Mouse (Mus musculus): ENCODE results near the gene Vwa8.
"Not testable (repeated sequence)": the region's sequence is repeated elsewhere in the genome, so short reads cannot be mapped to it uniquely, and the experiment has no call there.

The Vwa8 gene

GRCm38 (mm10) chr14:78885915-78886534, 37.2 kb downstream of the Vwa8 start:
- no peak for DNase-seq

- DNase-seq = peak; percentile 93
These were observed 37.8 kb downstream of the Vwa8 start for GRCm38 (mm10) chr14:78886566-78887234.

DNA sequence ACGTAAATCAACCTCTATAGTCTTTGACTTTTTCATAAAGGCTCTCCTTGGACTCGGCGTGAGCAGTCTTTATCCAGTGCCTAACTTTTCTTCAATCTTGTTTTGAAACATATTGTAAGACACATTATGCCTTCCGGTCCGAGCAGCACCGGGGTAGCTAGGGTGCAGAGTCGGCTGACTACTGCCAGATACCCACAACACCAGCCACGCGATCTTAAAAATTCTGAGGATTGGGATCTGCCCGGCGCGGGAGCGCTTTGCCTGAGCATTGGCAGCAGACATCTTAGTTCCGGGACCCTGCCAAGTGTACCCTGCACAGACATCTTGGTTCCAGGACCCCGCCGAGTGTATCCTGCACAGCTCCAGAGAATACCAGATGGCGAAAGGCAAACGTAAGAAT, 38.6 kb downstream of the Vwa8 start:
- DNase-seq = not testable (repeated sequence)

- peak; percentile 78 for DNase-seq
These were observed 46.6 kb downstream of the Vwa8 start for GRCm38 (mm10) chr14:78895496-78895895.

DNA sequence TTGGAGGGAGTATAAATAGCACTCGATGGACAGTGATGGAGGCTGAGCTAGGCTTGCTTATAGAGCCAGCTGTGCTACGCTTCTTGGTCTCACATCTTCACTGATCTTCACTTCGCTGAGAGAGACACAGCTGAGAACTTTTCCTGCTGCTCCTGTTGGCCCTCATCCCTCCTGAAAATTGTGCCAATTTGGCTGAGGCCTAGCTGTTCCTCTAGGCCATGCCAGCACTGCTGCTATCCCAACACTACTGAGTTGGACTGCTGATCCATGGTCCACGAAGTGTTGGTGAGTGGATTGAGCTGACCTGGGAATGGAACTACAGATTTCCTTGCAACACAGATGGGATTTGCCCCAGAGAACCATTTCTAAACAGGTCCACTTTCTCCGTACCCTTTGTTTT, 47.4 kb downstream of the Vwa8 start:
- peak; percentile 96 for DNase-seq

DNA sequence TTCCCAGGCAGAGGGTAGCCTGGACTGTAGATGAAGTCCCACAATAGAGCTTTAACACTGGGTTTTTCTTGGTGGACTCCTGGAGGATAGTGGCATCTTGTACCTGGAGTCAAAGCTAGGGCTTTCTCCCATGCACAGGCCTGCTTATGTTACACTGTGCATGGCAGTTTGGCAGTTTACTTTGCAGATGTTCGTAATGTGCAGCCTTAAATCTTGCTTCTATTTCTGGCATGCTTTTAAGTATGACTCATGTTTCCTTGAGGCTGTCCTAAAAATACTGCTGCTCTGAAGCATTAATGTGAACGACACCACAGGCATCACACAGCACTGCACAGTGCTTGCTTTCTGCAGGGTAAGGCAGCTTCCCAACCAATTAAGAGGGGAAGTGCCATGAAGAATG, 51.9 kb downstream of the Vwa8 start:
- peak; percentile 88 for DNase-seq

GRCm38 (mm10) chr14:78908205-78908863, 59.5 kb downstream of the Vwa8 start:
- DNase-seq = no peak

GRCm38 (mm10) chr14:78912076-78912475, 63.2 kb downstream of the Vwa8 start:
- peak; percentile 40 for DNase-seq

DNA sequence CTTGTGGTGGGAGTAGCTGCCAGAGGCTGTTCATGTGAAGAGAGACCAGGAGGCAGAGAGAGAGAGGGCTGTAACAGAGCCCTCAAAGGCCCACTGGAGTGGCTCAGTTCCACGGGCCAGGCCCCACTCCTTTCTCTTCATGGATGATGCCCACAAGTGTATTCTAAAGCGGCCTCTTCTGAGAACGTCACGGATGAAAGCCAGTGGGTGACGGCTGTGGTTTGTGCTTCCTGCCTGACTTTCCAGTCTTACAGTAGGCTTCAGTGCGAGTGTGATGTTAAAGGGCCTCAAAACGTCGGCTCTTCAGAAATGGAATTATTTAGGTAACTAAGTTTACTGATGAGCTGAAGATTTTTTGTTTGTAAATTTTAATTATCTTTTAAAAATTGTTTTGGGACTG, 65.3 kb downstream of the Vwa8 start:
- DNase-seq = peak; percentile 60

DNA sequence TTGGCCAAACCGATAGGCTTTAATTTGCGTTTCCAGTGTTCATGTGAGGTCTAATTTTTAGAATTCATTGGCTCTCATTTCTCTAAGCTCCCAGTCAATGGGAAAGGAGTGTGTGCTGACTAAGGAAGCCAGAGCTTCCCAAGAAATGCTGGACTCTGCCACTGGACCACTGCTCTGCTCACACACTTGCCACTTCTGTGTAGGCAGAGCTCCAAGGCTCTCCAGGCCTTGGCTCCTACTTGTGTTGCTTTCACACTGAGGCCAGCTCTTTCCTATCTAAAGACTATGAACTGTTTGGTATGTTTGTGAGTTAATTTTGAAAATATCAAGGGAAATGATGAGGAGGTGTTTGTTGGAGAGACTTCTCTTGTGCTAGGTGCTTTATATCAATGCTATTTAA, 67.8 kb downstream of the Vwa8 start:
- DNase-seq = peak; percentile 86

GRCm38 (mm10) chr14:78921219-78921618, 72.4 kb downstream of the Vwa8 start:
- peak; percentile 31 for DNase-seq

GRCm38 (mm10) chr14:78923631-78924030, 74.8 kb downstream of the Vwa8 start:
- DNase-seq = no peak

- no peak for DNase-seq
These were observed 76.1 kb downstream of the Vwa8 start for GRCm38 (mm10) chr14:78924755-78925537.

- DNase-seq = no peak
These were observed 83.2 kb downstream of the Vwa8 start for GRCm38 (mm10) chr14:78932094-78932493.

DNA sequence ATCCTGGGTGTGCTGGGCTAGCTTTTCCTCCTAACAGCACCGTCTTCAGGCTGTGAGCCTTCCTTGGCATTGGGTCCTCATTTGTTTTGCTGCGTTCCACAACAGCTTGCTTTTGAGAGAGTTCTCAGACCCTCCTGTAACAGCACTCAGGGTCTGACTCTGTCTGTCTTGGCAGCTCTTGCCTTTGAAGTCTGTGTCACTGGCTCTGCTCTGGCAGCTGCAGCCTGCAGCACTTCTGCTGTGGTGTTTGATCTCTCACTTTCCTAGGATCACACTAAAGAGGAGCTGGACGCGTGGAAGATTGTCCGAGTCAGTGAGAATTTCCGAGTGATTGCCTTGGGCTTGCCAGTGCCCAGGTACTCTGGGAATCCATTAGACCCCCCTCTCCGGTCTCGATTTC, 84.5 kb downstream of the Vwa8 start:
- DNase-seq = no peak

DNA sequence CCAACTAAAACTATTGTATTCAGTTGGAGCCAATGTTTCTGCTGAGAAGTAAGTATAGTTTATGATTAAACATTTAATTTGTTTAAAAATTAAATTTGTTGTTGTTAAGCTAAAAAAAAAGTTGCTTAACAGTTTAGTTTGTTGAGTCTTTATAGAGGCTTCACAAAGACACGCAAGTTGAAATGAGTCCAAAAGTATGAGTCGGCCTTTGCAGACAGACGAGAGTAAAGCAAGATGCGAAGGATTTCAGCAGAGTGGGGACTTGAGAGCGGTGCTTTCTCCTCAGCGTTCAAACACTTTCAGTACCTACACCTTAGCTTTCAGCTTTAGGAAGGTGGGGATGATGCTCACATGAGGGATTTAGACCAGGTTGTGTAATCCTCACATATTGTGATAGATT, 85.7 kb downstream of the Vwa8 start:
- DNase-seq = no peak

DNA sequence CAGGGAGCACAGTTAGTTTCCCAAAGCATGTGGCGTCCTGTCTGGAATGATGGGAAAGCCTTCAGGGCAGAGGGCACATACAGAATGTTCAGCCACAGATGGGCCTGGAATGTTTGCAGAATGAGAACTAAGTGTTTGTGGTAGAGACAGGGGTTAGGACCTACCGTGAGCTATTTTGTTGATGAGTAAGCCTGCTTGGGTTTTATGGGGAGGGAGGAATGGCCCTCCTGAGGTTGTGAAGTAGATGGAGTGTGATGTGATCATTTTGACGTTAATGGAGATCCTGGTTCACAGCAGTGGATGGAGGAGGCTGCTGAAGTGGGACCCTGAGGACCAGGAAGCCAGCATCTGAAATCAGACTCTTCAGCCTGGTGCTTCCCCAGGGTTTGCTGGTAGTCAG, 86.9 kb downstream of the Vwa8 start:
- no peak for DNase-seq

DNA sequence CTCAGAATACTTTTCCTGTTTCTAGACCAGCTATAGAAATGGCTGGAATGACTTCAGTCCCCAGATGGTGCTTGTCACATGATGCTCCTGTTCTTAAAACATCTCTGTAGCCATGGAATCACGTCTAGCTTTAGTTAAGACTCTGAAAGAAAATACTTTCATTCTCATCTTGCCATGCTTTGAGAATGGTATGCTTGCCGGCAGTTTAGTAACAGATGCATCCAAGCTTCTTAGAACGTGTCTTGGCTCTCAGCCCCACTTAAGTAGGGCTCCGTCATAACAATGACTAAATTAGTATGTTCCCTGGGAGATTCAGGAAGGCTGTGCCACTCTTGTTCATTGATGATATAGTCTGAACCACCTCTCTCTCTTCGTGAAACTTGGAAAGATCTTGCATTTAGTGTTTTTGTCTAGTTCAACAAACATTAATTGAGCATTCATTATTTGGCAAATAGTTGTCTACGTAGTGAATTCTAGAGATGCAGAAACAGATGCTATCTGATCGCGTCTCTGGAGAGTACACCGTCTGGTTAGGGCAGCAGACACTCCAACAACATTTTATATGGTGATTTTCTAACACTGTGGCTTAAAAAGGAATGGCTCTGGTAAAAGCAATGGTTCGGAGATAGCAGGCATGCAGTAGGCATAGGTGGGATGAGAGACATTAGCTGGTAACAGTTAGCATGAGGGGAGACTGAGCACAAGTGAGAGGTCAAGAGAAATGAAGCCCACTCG, 93.1 kb downstream of the Vwa8 start:
- no peak for DNase-seq

DNA sequence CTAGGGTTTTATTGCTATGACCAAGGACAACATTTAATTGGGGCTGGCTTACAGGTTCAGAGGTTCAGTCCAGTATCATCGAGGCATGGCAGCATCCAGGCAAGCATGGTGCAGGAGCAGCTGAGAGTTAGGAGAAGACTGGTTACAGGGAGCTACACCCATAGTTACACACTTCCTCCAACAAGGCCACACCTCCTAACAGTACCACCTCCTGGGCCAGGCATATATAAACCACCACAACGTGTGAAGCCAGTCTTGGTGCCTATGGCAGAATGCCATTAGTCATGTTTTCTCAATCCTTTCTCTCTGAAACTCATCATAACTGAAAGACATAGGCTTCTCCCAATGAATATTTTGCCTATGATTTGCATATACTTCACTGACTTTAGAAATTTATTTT, 106.9 kb downstream of the Vwa8 start:
- no peak for DNase-seq

GRCm38 (mm10) chr14:78970621-78971020, 121.8 kb downstream of the Vwa8 start:
- no peak for DNase-seq

GRCm38 (mm10) chr14:78972424-78972823, 123.6 kb downstream of the Vwa8 start:
- no peak for DNase-seq

- peak; percentile 90 for DNase-seq
These were observed 134.3 kb downstream of the Vwa8 start for GRCm38 (mm10) chr14:78983104-78983503.

- no peak for DNase-seq
These were observed 135.4 kb downstream of the Vwa8 start for GRCm38 (mm10) chr14:78984296-78984695.

Measured in heart, adult 11 months (tissue).